ENCODE assay signal across 9 mouse cellular contexts in the genomic region with DNA sequence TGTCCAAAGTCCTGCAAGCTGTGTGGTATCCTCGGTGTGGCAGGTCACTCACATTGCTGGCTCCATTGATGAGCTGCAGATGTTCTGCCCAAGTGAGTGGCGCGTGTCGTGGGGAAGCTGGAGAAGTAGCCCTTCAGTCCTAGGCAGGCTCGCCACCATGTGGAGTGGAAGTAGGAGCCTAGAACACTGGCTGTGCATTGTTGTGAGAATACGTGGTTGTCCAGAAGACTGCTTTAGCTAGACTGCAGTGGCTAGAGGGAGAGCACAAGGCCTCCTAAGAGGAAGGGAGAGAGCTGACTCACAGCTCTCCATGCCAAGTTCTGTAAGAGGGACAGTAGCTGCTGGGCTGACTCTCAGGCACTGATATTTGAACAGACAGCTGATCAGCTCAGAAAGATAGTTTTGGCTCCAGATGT.
A peak's percentile ranks its signal among the peaks of the same experiment; 100 is the strongest.
DNase-seq lines count a peak whose midpoint lies in the region; ATAC-seq lines count a peak whose summit lies in the region.
"Had no signal": no experiment of that assay in that cellular context is flagged by ENCODE, and none has a peak within 500 bp of the region (broad histone marks: within the 10 kb centered on the region; RNA-seq: fewer than 3 reads in every experiment).

No protein-coding gene starts in this region.

- DNase-seq in adrenal gland, adult (ENCODE audit: inconsistent age in 2 of 2, low spot score in 1 of 2), result peak; percentile 83 to 89
- no peak for DNase-seq in adrenal gland, postnatal 4 days (ENCODE audit: low spot score in 2 of 2)
- no peak for DNase-seq in kidney, postnatal 14 days
- no peak for DNase-seq in embryonic facial prominence, embryonic 14.5 days (ENCODE audit: low spot score)
- DNase-seq in lung, postnatal 10 days, result peak; percentile 59
- DNase-seq: spleen, adult 18-20 months had no signal

- peak overlapping the region; percentile 18; the same call in 1 of the 2 replicates for H3K9ac ChIP-seq in kidney, embryonic 16.5 days (replicated peaks; ENCODE audit: low read length)
- H3K9ac ChIP-seq in embryonic facial prominence, embryonic 14.5 days (ENCODE audit: low read depth, low read length), result peak overlapping the region; percentile 17; the same call in 1 of the 2 replicates
- H3K9ac ChIP-seq in midbrain, embryonic 16.5 days (ENCODE audit: low read depth, low read length), result no peak overlapping the region
- H3K9ac ChIP-seq in hindbrain, embryonic 16.5 days (ENCODE audit: low read depth, low read length), result no peak overlapping the region

- peaks cover 86% of the 10 kb centered on the region for H3K4me1 ChIP-seq in kidney, embryonic 16.5 days (ENCODE audit: insufficient read depth, low read length)
- H3K4me1 ChIP-seq in embryonic facial prominence, embryonic 14.5 days (ENCODE audit: control insufficient read depth, insufficient read depth, low read length), result peaks cover 47% of the 10 kb centered on the region
- H3K4me1 ChIP-seq in midbrain, embryonic 16.5 days (ENCODE audit: control insufficient read depth, insufficient read depth, low read length), result peaks cover 12% of the 10 kb centered on the region; the same call in 1 of the 2 replicates
- H3K4me1 ChIP-seq in hindbrain, embryonic 16.5 days (ENCODE audit: control insufficient read depth, insufficient read depth, low read depth, low read length), result peaks cover 12% of the 10 kb centered on the region

- no peak overlapping the region for H3K4me2 ChIP-seq in kidney, embryonic 16.5 days (replicated peaks; ENCODE audit: low read depth, low read length)
- peak overlapping the region; percentile 33; the same call in 1 of the 2 replicates for H3K4me2 ChIP-seq in embryonic facial prominence, embryonic 14.5 days (ENCODE audit: low read depth, low read length)
- no peak overlapping the region for H3K4me2 ChIP-seq in midbrain, embryonic 16.5 days (ENCODE audit: low read length)
- no peak overlapping the region for H3K4me2 ChIP-seq in hindbrain, embryonic 16.5 days (ENCODE audit: low read length)

- ATAC-seq in kidney, embryonic 16.5 days (ENCODE audit: low FRiP score, low TSS enrichment), result no peak
- ATAC-seq in embryonic facial prominence, embryonic 14.5 days (ENCODE audit: low read depth), result no peak
- ATAC-seq in midbrain, embryonic 16.5 days, result no peak
- ATAC-seq in hindbrain, embryonic 16.5 days, result no peak

- peaks cover 19% of the 10 kb centered on the region for H3K36me3 ChIP-seq in kidney, embryonic 16.5 days (ENCODE audit: insufficient read depth, low read length)
- H3K36me3 ChIP-seq in embryonic facial prominence, embryonic 14.5 days (ENCODE audit: control insufficient read depth, insufficient read depth, low read length), result peaks cover 50% of the 10 kb centered on the region
- H3K36me3 ChIP-seq in midbrain, embryonic 16.5 days (ENCODE audit: control insufficient read depth, insufficient read depth, low read length), result no peaks in the 10 kb centered on the region
- no peaks in the 10 kb centered on the region; the same call in 1 of the 2 replicates for H3K36me3 ChIP-seq in hindbrain, embryonic 16.5 days (ENCODE audit: control insufficient read depth, insufficient read depth, low read length)

- peak overlapping the region; percentile 45; the same call in 1 of the 2 replicates for H3K27ac ChIP-seq in kidney, embryonic 16.5 days (ENCODE audit: low read length)
- peak overlapping the region; percentile 77 for H3K27ac ChIP-seq in embryonic facial prominence, embryonic 14.5 days (replicated peaks; ENCODE audit: low read depth, low read length)
- H3K27ac ChIP-seq in midbrain, embryonic 16.5 days (ENCODE audit: low read length), result no peak overlapping the region
- H3K27ac ChIP-seq in hindbrain, embryonic 16.5 days (ENCODE audit: low read depth, low read length), result no peak overlapping the region

- H3K27me3 ChIP-seq in kidney, embryonic 16.5 days (ENCODE audit: insufficient read depth, low read length), result no peaks in the 10 kb centered on the region
- no peaks in the 10 kb centered on the region for H3K27me3 ChIP-seq in embryonic facial prominence, embryonic 14.5 days (replicated peaks; ENCODE audit: control insufficient read depth, insufficient read depth, low read length)
- H3K27me3 ChIP-seq in midbrain, embryonic 16.5 days (ENCODE audit: control insufficient read depth, insufficient read depth, low read depth, low read length), result no peaks in the 10 kb centered on the region
- H3K27me3 ChIP-seq in hindbrain, embryonic 16.5 days (replicated peaks; ENCODE audit: control insufficient read depth, insufficient read depth, low read length), result no peaks in the 10 kb centered on the region

- WGBS in kidney, embryonic 16.5 days, result 67% methylated on average over 6 of the region's 6 CpGs
- 47% methylated on average over 6 of the region's 6 CpGs for WGBS in embryonic facial prominence, embryonic 14.5 days
- WGBS in midbrain, embryonic 16.5 days, result 92% methylated on average over 6 of the region's 6 CpGs
- 82% methylated on average over 6 of the region's 6 CpGs for WGBS in hindbrain, embryonic 16.5 days

- no peaks in the 10 kb centered on the region for H3K9me3 ChIP-seq in kidney, embryonic 16.5 days (ENCODE audit: low read length)
- H3K9me3 ChIP-seq in embryonic facial prominence, embryonic 14.5 days (ENCODE audit: control insufficient read depth, low read length), result no peaks in the 10 kb centered on the region
- no peaks in the 10 kb centered on the region for H3K9me3 ChIP-seq in midbrain, embryonic 16.5 days (replicated peaks; ENCODE audit: control insufficient read depth, low read length, poor library complexity, severe bottlenecking)
- no peaks in the 10 kb centered on the region for H3K9me3 ChIP-seq in hindbrain, embryonic 16.5 days (ENCODE audit: control insufficient read depth, low read length)

- no peak overlapping the region for H3K4me3 ChIP-seq in kidney, embryonic 16.5 days (ENCODE audit: low read length)
- H3K4me3 ChIP-seq in embryonic facial prominence, embryonic 14.5 days (ENCODE audit: low read depth, low read length), result no peak overlapping the region
- H3K4me3 ChIP-seq in midbrain, embryonic 16.5 days (ENCODE audit: low read depth, low read length), result no peak overlapping the region
- no peak overlapping the region for H3K4me3 ChIP-seq in hindbrain, embryonic 16.5 days (ENCODE audit: low read length)

Comparison
In these comparisons a context has a peak if more than half of its experiments do, and no peak if none do; other contexts are left out.
1. DNase-seq: peak in adrenal gland, adult (2 of 2) and lung, postnatal 10 days (single experiment); none in adrenal gland, postnatal 4 days (0 of 2), kidney, postnatal 14 days (single experiment) and embryonic facial prominence, embryonic 14.5 days (single experiment).
2. H3K27ac ChIP-seq: peak in kidney, embryonic 16.5 days (single experiment) and embryonic facial prominence, embryonic 14.5 days (single experiment); none in midbrain, embryonic 16.5 days (single experiment) and hindbrain, embryonic 16.5 days (single experiment).
3. H3K9ac ChIP-seq: peak in kidney, embryonic 16.5 days (single experiment) and embryonic facial prominence, embryonic 14.5 days (single experiment); none in midbrain, embryonic 16.5 days (single experiment) and hindbrain, embryonic 16.5 days (single experiment).